Mouse (Mus musculus): ENCODE measurements around the gene Hoxb1. TPM values are rescaled to one million over a fixed set of nuclear protein-coding genes. Genes with fewer than 3 reads are reported as not detected.

Hoxb1 gene
- polyA plus RNA-seq, 1 experiment, result not detected

GRCm38 (mm10) chr11:96328605-96329004, 36.9 kb upstream of the Hoxb1 start:
- TF ChIP-seq MAX (IDR thresholded peaks at IDR 0.05) (no peak), CTCF (IDR thresholded peaks at IDR 0.05; ENCODE audit: control insufficient read depth, insufficient read depth, insufficient read length) (no peak), CEBPB (IDR thresholded peaks at IDR 0.05; ENCODE audit: low read depth) (no peak), MYOD1 (IDR thresholded peaks at IDR 0.05; ENCODE audit: control insufficient read depth, insufficient read length, low read depth) (no peak), USF1 (IDR thresholded peaks at IDR 0.05; ENCODE audit: low read depth) (no peak), FOSL1 (IDR thresholded peaks at IDR 0.05; ENCODE audit: insufficient read depth, low read length, poor library complexity, severe bottlenecking) (no peak), MYOG (IDR thresholded peaks at IDR 0.05; ENCODE audit: control insufficient read depth, extremely low read depth, insufficient read length) (no peak)

GRCm38 (mm10) chr11:96332105-96332504, 33.4 kb upstream of the Hoxb1 start:
- Histone ChIP-seq H3ac (ENCODE audit: control insufficient read depth, insufficient read length, low read depth) (no peak overlapping the region), H3K4me3 (ENCODE audit: insufficient read depth, poor library complexity, severe bottlenecking) (no peak overlapping the region), H3K27me3 (ENCODE audit: control insufficient read depth, insufficient read depth, insufficient read length) (peaks cover 88% of the 10 kb centered on the region), H3K79me2 (ENCODE audit: control insufficient read depth, insufficient read depth) (no peaks in the 10 kb centered on the region), H3K36me3 (ENCODE audit: control insufficient read depth, insufficient read depth) (no peaks in the 10 kb centered on the region), H3K79me3 (ENCODE audit: low read depth) (no peaks in the 10 kb centered on the region)
- TF ChIP-seq MAX (IDR thresholded peaks at IDR 0.05) (no peak), MYOG (IDR thresholded peaks at IDR 0.05; ENCODE audit: control insufficient read depth, extremely low read depth, insufficient read length) (no peak), CEBPB (IDR thresholded peaks at IDR 0.05; ENCODE audit: low read depth) (no peak), MYOD1 (IDR thresholded peaks at IDR 0.05; ENCODE audit: control insufficient read depth, insufficient read length, low read depth) (no peak), FOSL1 (IDR thresholded peaks at IDR 0.05; ENCODE audit: insufficient read depth, low read length, poor library complexity, severe bottlenecking) (no peak), USF1 (IDR thresholded peaks at IDR 0.05; ENCODE audit: low read depth) (no peak), CTCF (IDR thresholded peaks at IDR 0.05; ENCODE audit: control insufficient read depth, insufficient read depth, insufficient read length) (no peak)

More at GRCm38 (mm10) chr11:96328605-96329004, 36.9 kb upstream of the Hoxb1 start:
- H3K79me2 ChIP-seq (ENCODE audit: control insufficient read depth, insufficient read depth), result no peaks in the 10 kb centered on the region
- H3K36me3 ChIP-seq (ENCODE audit: control insufficient read depth, insufficient read depth), result no peaks in the 10 kb centered on the region
- no peak overlapping the region for H3K4me3 ChIP-seq (ENCODE audit: insufficient read depth, poor library complexity, severe bottlenecking)
- H3K79me3 ChIP-seq (ENCODE audit: low read depth), result no peaks in the 10 kb centered on the region
- no peak overlapping the region for H3ac ChIP-seq (ENCODE audit: control insufficient read depth, insufficient read length, low read depth)
- peaks cover 86% of the 10 kb centered on the region for H3K27me3 ChIP-seq (ENCODE audit: control insufficient read depth, insufficient read depth, insufficient read length)

DNA sequence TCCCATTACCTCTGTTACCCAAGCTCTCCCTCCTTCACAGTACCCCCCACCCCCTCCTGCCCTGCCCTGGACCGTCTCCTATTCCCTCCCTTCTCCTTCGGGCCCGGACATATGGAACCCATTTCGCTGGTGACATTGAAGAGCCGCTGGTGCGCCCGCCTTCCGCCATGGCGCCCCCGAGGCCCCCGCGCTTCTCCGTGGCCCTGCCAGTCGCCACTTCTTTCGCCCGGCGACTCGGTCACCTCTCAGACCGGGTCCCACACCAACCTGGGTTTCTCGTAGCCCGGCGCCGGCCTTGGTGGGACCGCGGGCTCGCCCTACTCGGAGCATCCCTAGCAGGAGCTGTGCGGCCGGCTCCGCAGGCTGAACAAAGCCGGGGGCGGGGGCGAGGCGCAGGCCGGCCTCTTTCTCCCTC, 32.9 kb upstream of the Hoxb1 start:
- H3K27me3 ChIP-seq (ENCODE audit: control insufficient read depth, insufficient read depth, insufficient read length), result peaks cover 89% of the 10 kb centered on the region

DNA sequence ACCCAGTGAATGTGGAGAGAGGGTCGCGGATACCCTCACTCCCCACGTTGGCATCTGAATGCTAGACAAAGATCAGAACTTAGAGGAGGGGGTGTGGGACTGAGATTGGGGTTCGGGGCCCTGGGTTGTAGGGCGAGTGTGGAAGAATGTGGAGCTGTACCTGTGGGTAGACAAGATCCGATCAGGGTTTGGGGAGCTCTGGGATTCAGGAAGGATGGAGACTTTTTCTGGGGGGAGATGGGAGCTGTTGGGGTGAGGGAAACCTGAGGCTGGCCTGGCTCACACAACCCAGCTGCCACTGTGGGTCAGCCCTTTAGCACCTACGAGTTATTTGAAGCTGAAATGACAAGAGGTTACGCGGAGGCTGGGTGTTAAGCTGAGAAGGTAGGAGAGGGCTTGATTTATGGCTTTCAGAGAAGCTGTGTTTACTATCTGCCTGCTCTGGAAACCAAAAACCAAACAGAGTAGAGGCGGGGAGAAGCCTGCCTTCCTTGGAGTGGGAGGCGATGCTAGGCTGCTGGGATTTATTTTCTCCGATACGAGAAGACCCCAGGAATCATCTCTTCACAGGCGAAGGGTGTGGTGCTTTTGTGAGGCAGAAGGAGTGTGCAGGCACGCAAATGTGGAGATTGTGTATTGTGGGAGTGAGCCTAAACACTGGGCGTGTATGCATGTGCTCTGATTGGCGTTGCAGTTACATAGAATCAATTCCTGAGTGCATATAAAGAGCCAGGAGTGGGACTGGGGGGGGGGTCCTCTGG, 32.1 kb upstream of the Hoxb1 start:
- no peaks in the 10 kb centered on the region for H3K36me3 ChIP-seq (ENCODE audit: control insufficient read depth, insufficient read depth)
- no peak overlapping the region for H3K4me3 ChIP-seq (ENCODE audit: insufficient read depth, poor library complexity, severe bottlenecking)
- no peaks in the 10 kb centered on the region for H3K79me3 ChIP-seq (ENCODE audit: low read depth)
- no peak for TF ChIP-seq CTCF (IDR thresholded peaks at IDR 0.05; ENCODE audit: control insufficient read depth, insufficient read depth, insufficient read length)
- TF ChIP-seq MAX (IDR thresholded peaks at IDR 0.05), result no peak
- TF ChIP-seq MYOD1 (IDR thresholded peaks at IDR 0.05; ENCODE audit: control insufficient read depth, insufficient read length, low read depth), result no peak
- TF ChIP-seq FOSL1 (IDR thresholded peaks at IDR 0.05; ENCODE audit: insufficient read depth, low read length, poor library complexity, severe bottlenecking), result no peak
- no peak for TF ChIP-seq USF1 (IDR thresholded peaks at IDR 0.05; ENCODE audit: low read depth)
- TF ChIP-seq CEBPB (IDR thresholded peaks at IDR 0.05; ENCODE audit: low read depth), result no peak
- TF ChIP-seq MYOG (IDR thresholded peaks at IDR 0.05; ENCODE audit: control insufficient read depth, extremely low read depth, insufficient read length), result no peak
- no peak overlapping the region for H3ac ChIP-seq (ENCODE audit: control insufficient read depth, insufficient read length, low read depth)
- no peaks in the 10 kb centered on the region for H3K79me2 ChIP-seq (ENCODE audit: control insufficient read depth, insufficient read depth)
- peaks cover 92% of the 10 kb centered on the region for H3K27me3 ChIP-seq (ENCODE audit: control insufficient read depth, insufficient read depth, insufficient read length)

More for the DNA sequence above, 32.9 kb upstream of the Hoxb1 start:
- Histone ChIP-seq H3K79me2 (ENCODE audit: control insufficient read depth, insufficient read depth) (no peaks in the 10 kb centered on the region), H3K4me3 (ENCODE audit: insufficient read depth, poor library complexity, severe bottlenecking) (no peak overlapping the region), H3K79me3 (ENCODE audit: low read depth) (no peaks in the 10 kb centered on the region), H3K36me3 (ENCODE audit: control insufficient read depth, insufficient read depth) (no peaks in the 10 kb centered on the region), H3ac (ENCODE audit: control insufficient read depth, insufficient read length, low read depth) (no peak overlapping the region)
- TF ChIP-seq USF1 (IDR thresholded peaks at IDR 0.05; ENCODE audit: low read depth) (no peak), MAX (IDR thresholded peaks at IDR 0.05) (no peak), MYOD1 (IDR thresholded peaks at IDR 0.05; ENCODE audit: control insufficient read depth, insufficient read length, low read depth) (no peak), MYOG (IDR thresholded peaks at IDR 0.05; ENCODE audit: control insufficient read depth, extremely low read depth, insufficient read length) (no peak), CTCF (IDR thresholded peaks at IDR 0.05; ENCODE audit: control insufficient read depth, insufficient read depth, insufficient read length) (no peak)

DNA sequence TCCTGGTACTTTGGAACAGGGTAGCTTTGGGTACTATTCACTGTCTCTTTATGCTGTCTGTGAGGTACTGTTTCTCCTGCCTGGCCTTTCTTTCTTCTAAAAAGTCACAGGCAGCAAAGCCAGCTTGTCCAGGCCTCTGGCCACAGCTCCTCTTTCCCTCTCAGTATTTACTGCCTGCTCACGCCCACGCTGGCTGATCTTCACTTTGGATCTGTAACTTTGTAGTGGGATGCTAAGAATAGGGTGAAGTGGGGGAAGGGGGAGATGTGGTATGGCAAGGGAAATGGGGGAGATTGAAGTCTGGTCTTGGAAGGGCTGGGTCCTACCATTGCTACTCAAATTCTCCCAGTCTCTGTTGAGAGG, 31.6 kb upstream of the Hoxb1 start:
- peaks cover 92% of the 10 kb centered on the region for H3K27me3 ChIP-seq (ENCODE audit: control insufficient read depth, insufficient read depth, insufficient read length)
- TF ChIP-seq FOSL1 (IDR thresholded peaks at IDR 0.05; ENCODE audit: insufficient read depth, low read length, poor library complexity, severe bottlenecking) (no peak), USF1 (IDR thresholded peaks at IDR 0.05; ENCODE audit: low read depth) (no peak), CEBPB (IDR thresholded peaks at IDR 0.05; ENCODE audit: low read depth) (no peak), MAX (IDR thresholded peaks at IDR 0.05) (no peak), MYOD1 (IDR thresholded peaks at IDR 0.05; ENCODE audit: control insufficient read depth, insufficient read length, low read depth) (no peak), MYOG (IDR thresholded peaks at IDR 0.05; ENCODE audit: control insufficient read depth, extremely low read depth, insufficient read length) (no peak), CTCF (IDR thresholded peaks at IDR 0.05; ENCODE audit: control insufficient read depth, insufficient read depth, insufficient read length) (no peak)
- no peaks in the 10 kb centered on the region for H3K79me3 ChIP-seq (ENCODE audit: low read depth)
- no peak overlapping the region for H3K4me3 ChIP-seq (ENCODE audit: insufficient read depth, poor library complexity, severe bottlenecking)
- H3ac ChIP-seq (ENCODE audit: control insufficient read depth, insufficient read length, low read depth), result no peak overlapping the region
- no peaks in the 10 kb centered on the region for H3K79me2 ChIP-seq (ENCODE audit: control insufficient read depth, insufficient read depth)
- no peaks in the 10 kb centered on the region for H3K36me3 ChIP-seq (ENCODE audit: control insufficient read depth, insufficient read depth)

Measured in C2C12 (cell line).